Mouse (Mus musculus) small intestine, adult 2 months (tissue): ENCODE data around the gene Plekha1.

Source experiments
- CTCF ChIP-seq: fragments of 200-500 bp; IDR thresholded peaks from 2 replicates; pipeline ENCODE4 v1.5.1; 2012; ENCODE audit warnings: low read depth, mild to moderate bottlenecking, control low read depth, inconsistent platforms, low read length, moderate library complexity, mixed read lengths; ENCODE audit not compliant: insufficient replicate concordance, insufficient read length; ENCODE audit errors: extremely low read depth
- POLR2A ChIP-seq: fragments of 200-500 bp; IDR thresholded peaks from 2 replicates; pipeline ENCODE4 v1.6.1; 2012; ENCODE audit warnings: low read depth, mild to moderate bottlenecking, control low read depth, inconsistent platforms, low read length, moderate library complexity

GRCm38 (mm10) chr7:130953376-130953775, 87.8 kb downstream of the Plekha1 start:
- no peak for TF ChIP-seq POLR2A
- TF ChIP-seq CTCF = no peak
